Mouse (Mus musculus): ENCODE results near the gene Ptgfrn.

The Ptgfrn gene

DNA sequence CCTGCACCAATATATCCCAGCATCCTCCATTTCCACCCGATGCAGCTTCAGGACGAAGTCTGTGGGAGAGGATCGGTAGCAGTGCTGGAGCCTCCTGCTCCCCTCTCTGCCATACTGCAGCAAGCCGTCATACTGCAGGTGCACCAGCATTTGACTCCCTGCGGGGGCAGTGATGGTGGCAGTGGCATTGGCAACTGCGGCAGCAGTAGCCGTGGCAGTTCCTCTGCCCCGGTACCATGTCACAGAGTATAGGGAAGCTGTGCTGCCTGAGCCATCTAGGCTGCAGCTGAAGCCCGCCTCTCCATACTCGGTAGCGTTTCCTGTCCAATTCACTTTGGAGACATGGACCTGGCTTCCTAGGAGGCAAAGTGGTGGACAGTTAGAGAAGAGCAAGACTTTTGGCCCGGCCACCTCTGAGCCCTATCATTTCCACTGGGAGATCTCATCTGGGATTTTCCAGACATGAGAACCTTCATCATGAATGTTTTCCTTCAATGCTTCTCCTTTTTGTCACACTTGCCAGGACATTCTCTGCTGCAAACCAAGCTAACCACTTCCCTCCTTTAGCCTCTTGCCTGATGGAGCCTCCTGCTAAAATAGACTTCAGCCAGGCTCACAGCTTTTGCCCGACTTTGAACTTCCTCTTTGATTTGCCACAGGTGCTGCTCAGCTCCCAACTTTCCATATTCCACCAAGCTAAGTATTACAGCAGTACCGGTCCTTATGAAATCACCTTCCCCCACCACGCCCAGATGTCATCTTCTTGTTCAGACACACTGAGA, 106.3 kb downstream of the Ptgfrn start:
- WGBS: 86% methylated on average over 15 of the region's 15 CpGs

DNA sequence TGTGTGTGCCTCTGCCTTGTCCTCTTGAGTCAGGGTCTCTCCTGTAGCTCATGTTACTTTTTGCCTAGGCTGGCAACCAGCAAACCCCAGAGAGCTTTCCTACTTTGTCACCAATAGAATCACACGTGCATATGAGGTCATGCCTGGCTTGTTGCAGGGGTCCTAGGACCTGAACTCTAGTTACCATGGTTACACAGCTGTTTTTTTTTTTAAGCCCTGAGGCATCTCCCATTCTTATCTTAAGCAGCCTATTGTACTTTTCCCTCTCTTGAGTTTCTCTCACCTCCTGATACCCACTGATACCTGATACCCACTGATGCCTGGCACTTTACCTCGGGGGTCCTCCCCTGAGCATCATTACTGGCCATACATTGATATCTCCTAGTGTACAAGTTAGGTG, 110.3 kb downstream of the Ptgfrn start:
- WGBS: 59% methylated on average over 2 of the region's 2 CpGs

DNA sequence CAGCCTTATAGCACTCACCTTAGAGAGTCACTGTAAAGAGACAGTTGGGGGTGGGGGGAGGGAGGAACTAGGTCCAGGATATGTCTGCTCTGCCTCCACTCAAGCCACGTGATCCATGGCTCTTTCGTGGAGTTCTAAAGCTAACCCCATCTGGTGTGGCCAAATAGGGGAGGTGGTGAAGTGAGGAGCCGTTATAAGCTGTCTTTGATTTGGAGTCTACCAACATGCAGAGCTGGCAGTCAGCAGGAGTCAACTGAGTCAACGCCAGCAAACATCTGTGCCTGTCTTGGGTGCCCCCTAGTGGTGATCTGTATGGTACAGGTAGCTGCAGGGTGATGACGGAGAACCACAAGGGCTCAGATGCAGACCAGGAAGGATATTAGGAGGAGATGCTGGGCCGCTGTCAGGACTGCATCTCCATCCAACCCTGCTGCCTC, 111.2 kb downstream of the Ptgfrn start:
- WGBS: 32% methylated on average over 6 of the region's 6 CpGs

DNA sequence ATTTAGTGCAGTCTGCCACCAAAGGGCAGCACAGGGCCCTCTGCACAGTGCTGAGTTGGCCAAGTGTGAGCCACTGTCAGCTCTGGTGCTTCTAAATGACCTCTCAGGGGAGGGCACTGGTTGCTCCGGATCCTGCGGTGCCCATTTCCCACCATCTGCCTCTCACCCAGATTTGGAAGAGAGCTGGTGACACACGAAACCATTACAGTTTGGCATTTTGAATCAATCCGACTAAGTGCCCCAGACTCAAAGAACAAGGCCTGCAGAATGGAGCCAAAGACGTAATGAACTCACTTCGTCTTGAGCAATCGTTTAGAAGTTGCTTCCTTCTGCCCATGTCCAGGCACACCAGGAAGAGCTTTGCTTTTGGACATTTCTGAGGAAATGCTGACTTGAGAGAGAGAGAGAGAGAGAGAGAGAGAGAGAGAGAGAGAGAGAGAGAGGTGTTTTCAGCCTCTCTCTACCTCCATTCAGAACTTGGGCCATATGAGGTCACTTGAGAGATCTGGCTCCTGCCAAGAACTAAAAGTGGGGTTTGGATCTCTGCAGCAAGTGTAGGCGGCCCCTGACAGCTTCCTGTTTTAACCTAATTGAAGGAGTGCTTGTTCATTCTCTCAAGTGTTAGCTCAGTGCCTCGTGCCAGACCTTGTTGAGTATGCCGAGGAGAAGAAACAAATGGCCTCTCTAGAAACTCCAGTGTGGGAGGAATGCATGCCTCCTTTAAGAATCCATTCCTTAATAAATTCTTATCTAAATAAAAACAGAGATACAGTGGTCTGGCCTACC, 112.1 kb downstream of the Ptgfrn start:
- WGBS: 53% methylated on average over 10 of the region's 10 CpGs

DNA sequence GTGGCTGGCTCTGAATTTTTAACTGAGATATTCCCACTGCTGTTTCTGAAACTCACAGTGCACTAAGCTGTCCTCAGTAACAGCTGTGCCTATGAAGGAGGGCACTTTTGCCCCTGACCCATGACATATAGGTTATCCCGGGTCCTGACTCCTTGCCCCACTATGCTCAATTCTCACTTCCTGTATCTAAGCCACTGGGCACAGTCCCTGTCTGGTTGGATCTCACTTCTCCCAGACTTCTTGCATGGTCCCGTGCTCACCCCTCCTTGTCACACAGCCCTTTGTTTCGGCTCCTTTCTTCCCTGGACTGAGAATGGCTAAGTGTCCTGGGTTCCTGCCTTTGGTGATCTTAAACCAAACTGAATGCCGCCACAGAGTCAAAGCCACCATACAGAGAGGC, 115.8 kb downstream of the Ptgfrn start:
- WGBS: 76% methylated on average over 4 of the region's 4 CpGs

DNA sequence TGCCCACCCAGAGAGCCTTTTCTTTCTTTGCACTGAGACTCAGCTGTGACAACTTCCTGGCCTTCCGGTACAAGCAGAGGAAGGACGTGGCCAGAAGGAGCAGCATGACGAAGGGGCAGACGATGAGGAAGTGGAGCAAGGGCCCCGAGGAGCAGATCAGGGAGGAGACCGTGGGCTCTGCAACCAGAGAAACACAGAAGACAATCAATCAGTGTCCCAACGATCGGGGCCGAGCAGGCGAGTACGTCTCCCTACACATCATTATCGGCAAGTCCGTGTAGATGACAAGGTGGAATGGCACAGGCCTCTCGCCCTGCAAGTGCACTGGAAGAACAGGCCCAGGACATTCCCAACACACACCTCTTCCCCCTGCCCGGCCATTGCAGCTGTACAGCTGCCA, 116.4 kb downstream of the Ptgfrn start:
- 72% methylated on average over 15 of the region's 15 CpGs for WGBS

DNA sequence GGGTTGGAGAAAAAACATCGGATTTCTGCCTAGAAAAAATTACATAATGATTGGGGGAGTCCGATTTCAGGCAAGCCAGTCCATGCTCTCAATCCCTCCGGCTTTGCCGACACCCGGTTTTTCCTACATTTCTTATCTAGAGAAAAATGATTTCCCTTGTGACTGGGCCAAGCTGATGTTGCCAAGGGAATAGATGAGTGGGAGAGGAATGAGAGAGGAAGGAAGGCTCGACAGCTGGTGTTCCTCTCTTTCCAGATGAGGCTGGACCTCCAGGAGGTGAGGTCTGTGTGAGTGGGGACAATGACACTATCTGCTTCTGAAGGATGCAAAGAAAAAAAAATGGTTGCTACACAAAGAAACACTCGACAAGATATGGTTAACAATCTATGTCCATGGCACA, 116.9 kb downstream of the Ptgfrn start:
- 65% methylated on average over 7 of the region's 7 CpGs for WGBS
